Mouse (Mus musculus): ENCODE measurements around the gene Kdm1b. TPM values are rescaled to one million over a fixed set of nuclear protein-coding genes. Genes with fewer than 3 reads are reported as not detected.

Kdm1b gene
- polyA plus RNA-seq (2016; fragmentation: Nextera tagmentation; extraction: Ambion mirVana), result 4.1 and 4.8 TPM in 2 replicates

DNA sequence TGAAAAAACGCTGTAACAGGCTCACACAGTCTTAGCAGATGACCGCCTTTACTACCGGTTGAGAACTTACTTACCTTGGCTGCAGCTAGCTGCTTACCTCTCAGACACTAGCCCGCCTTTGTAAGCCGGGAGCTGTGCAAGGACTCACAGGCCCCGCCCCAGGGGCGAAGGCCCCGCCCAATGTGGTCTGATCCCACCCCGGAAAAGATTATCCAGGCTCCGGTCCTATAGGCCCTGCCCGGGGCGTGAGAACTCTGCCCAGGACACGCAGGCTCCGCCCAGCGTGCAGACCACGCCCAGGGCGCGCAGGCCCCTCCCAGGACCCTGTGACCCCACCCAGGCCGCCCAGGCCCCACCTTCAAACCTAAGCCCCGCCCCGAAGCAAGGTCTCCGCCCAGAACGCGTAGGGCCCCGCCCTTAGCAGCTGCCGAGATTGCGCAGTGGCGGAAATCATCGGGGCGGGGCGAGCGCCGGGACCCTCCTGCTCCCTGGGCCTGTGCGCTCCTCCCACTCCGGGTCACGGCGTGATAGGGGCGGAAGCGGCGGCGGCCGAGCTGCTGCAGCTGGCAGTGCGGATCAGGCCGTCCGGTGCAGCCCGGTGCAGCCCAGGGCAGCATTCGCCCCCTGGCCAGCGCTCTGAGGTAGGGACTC, at the start of gene Kdm1b:
Gene Kdm1b (plus strand): TSS at position 470 of the 651 bp plus-strand sequence.
- H3K27ac ChIP-seq, result peak within 1 kb of the TSS; percentile 64
- H3K27me3 ChIP-seq (replicated peaks), result peaks cover 16% of the 10 kb centered on the region
- WGBS (ENCODE audit: insufficient replicate concordance), result under 1% methylated on average over 48 of the region's 48 CpGs
- H3K4me3 ChIP-seq, result peak within 1 kb of the TSS; percentile 82
- H3K4me2 ChIP-seq, result peak within 1 kb of the TSS; percentile 99
- H3K9me3 ChIP-seq (replicated peaks), result no peaks in the 10 kb centered on the region
- H3K9ac ChIP-seq, result peak within 1 kb of the TSS; percentile 78
- H3K36me3 ChIP-seq, result no peaks in the 10 kb centered on the region
- ATAC-seq, result peak; percentile 96
- peaks cover 18% of the 10 kb centered on the region for H3K4me1 ChIP-seq

DNA sequence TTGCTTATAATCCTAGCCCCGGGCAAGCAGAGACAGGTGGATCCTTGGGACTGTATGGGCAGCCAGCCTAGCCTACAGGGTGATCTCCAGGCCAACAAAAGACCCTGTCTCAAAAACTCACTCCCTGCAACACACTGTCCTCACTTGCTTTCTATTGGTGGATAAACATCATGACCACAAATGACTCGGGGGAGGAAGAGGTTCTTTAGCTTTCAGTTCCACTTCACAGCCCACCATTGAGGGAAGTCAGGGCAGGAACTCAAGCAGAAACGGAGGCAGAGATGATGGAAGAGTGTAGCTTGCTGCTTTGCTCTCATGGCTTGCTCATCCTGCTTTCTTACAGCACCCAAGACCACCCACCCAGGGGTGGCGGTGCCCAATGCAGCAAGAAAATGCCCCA, 45.9 kb upstream of the Kdm1b start:
- Histone ChIP-seq H3K27me3 (replicated peaks) (no peaks in the 10 kb centered on the region), H3K4me1 (no peaks in the 10 kb centered on the region), H3K9ac (no peak overlapping the region), H3K4me2 (no peak overlapping the region), H3K9me3 (replicated peaks) (no peaks in the 10 kb centered on the region), H3K4me3 (no peak overlapping the region), H3K36me3 (no peaks in the 10 kb centered on the region), H3K27ac (no peak overlapping the region)
- 42% methylated on average over 4 of the region's 4 CpGs for WGBS (ENCODE audit: insufficient replicate concordance)
- no peak for ATAC-seq

DNA sequence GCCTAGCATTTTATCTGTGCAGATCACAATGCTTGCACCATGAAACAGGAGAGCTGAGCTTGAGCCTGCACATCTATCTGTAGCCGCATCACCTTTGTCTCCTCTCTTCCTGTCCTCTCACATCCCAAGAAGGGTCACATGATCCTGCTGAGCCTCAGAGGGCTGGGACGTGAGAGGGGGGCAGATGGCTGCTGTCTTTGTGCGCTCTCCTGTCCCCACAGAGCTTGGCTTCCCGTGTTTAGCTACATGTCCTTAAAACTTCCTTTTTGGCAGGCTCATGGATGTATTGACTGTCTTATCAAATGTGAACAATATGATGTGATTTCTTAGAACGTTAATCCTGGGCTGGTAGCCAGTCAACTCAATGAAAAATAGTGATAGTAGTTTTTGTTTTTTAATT, 43.8 kb upstream of the Kdm1b start:
- no peak for ATAC-seq
- Histone ChIP-seq H3K27me3 (replicated peaks) (no peaks in the 10 kb centered on the region), H3K9me3 (replicated peaks) (no peaks in the 10 kb centered on the region), H3K4me2 (no peak overlapping the region), H3K36me3 (no peaks in the 10 kb centered on the region), H3K9ac (no peak overlapping the region), H3K4me3 (no peak overlapping the region), H3K27ac (no peak overlapping the region), H3K4me1 (no peaks in the 10 kb centered on the region)
- 56% methylated on average over 5 of the region's 5 CpGs for WGBS (ENCODE audit: insufficient replicate concordance)

DNA sequence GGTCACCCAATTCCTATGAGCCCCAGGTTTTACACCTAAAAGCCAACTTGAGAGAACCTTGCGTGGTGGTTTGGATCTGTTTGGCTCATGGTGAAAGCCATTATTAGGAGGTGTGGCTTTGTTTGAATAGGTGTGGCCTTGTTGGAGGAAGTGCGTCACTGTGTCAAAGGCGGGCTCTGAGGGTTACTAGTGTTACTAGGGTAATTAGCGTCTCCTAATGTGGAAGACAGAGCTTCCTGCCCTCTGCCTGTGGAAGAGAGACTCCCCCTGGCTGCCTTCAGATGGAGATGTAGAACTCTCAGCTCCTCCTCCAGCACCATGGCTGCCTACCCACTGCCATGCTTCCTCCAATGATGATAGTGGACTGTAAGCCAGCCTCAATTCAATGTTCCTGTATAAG, 41.7 kb upstream of the Kdm1b start:
- WGBS (ENCODE audit: insufficient replicate concordance), result 68% methylated on average over 4 of the region's 4 CpGs
- ATAC-seq, result no peak

DNA sequence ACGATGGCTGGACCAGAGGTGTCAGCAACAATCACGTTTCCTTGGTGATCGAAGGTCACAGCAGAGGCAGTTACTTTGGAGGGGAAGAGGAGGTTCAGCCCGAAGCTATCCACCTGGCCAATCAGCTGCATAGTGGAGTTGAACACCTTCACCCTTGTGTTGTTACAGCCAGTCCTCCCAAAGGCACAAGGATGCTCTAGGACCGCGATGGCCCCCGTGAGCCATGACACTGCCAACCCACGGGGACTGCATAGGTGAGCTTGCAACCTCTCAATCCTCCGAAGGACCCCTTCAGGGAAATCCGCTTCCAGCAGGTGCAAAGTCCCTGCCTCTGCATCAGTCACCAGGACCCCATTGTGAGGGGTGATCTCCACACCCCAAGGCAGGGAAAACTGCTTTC, 29.6 kb upstream of the Kdm1b start:
- H3K36me3 ChIP-seq, result no peaks in the 10 kb centered on the region
- H3K9ac ChIP-seq, result no peak overlapping the region
- no peak overlapping the region for H3K27ac ChIP-seq
- WGBS (ENCODE audit: insufficient replicate concordance), result 54% methylated on average over 10 of the region's 10 CpGs
- H3K27me3 ChIP-seq (replicated peaks), result peaks cover 31% of the 10 kb centered on the region
- no peaks in the 10 kb centered on the region for H3K9me3 ChIP-seq (replicated peaks)
- ATAC-seq, result no peak
- peak overlapping the region; percentile 55; the same call in 1 of the 2 replicates for H3K4me3 ChIP-seq
- peaks cover 14% of the 10 kb centered on the region for H3K4me1 ChIP-seq
- peak overlapping the region; percentile 90 for H3K4me2 ChIP-seq

More for the DNA sequence above, 41.7 kb upstream of the Kdm1b start:
- Histone ChIP-seq H3K27me3 (replicated peaks) (no peaks in the 10 kb centered on the region), H3K4me1 (no peaks in the 10 kb centered on the region), H3K9ac (no peak overlapping the region), H3K9me3 (replicated peaks) (no peaks in the 10 kb centered on the region), H3K36me3 (no peaks in the 10 kb centered on the region), H3K27ac (no peak overlapping the region), H3K4me2 (no peak overlapping the region), H3K4me3 (no peak overlapping the region)

DNA sequence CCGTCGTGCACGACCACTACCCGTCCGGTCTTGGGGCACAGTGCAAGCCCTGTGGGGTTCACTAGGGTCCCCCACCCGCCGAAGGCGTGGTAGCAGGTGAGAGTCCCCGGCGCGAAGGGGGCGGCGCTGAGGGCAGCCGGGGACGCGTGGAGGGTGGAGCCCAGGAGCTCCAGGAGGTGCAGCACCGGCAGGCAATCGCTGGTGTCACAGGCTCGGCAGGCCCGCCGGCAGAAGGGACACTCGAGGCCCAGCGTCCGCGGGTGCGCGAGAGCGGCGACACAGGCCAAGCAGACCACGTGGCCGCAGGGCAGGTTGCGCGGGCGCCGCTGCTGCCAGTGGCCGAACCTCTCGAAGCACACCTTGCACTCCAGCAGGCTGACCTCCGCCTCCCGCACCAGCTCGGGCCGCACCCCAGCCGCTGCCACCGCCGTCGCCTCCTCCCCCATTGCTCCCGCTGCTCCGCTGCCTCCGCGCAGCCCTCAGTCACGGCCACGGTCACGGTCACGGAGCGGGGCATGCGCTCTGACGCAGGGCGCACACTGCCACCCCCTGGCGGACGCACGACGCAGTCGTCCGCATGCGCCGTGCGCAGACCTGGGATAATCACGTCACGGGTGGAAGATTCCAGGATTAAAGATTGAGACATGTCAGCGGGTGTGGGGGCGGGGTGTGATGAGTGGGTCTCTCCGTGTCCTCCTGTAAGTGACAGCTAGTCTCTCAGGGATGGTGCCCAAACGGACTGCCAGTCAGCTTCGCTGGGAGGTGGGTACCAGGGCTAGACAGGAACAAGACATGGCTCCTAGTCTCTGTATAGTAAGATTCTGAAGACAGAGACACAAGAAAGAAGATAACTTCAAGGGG, 28.7 kb upstream of the Kdm1b start, which contains the start of gene Nhlrc1:
Gene Nhlrc1 (minus strand): TSS at position 517 of the 861 bp plus-strand sequence.
- peaks cover 31% of the 10 kb centered on the region for H3K27me3 ChIP-seq (replicated peaks)
- H3K9ac ChIP-seq, result peak within 1 kb of the TSS; percentile 59
- peaks cover 14% of the 10 kb centered on the region for H3K4me1 ChIP-seq
- WGBS (ENCODE audit: insufficient replicate concordance), result 3% methylated on average over 72 of the region's 73 CpGs
- peak within 1 kb of the TSS; percentile 55 for H3K4me3 ChIP-seq
- H3K27ac ChIP-seq, result no peak within 1 kb of the TSS
- H3K4me2 ChIP-seq, result peak within 1 kb of the TSS; percentile 90
- peak; percentile 60 for ATAC-seq
- no peaks in the 10 kb centered on the region for H3K9me3 ChIP-seq (replicated peaks)
- no peaks in the 10 kb centered on the region for H3K36me3 ChIP-seq

DNA sequence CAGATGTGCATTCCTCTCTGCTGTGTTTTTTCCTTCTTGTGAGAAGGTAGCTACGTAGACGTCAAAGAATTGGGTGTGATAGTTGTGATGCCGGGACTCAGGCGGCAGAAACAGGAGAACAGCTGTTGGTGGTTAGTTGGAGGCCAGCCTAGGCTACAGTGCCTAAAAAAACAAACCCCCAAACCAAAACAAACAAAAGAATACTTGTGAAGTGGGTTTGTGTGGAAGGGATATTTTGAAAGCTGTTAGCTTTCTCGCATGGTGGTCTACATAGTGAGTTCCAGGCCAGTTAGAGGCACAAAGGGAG, 28.2 kb upstream of the Kdm1b start:
- WGBS (ENCODE audit: insufficient replicate concordance), result 81% methylated on average over 5 of the region's 5 CpGs
- peaks cover 31% of the 10 kb centered on the region for H3K27me3 ChIP-seq (replicated peaks)
- no peak overlapping the region for H3K9ac ChIP-seq
- H3K4me2 ChIP-seq, result peak overlapping the region; percentile 90
- peak overlapping the region; percentile 55; the same call in 1 of the 2 replicates for H3K4me3 ChIP-seq
- H3K36me3 ChIP-seq, result no peaks in the 10 kb centered on the region
- peaks cover 14% of the 10 kb centered on the region for H3K4me1 ChIP-seq
- no peaks in the 10 kb centered on the region for H3K9me3 ChIP-seq (replicated peaks)
- ATAC-seq, result no peak
- no peak overlapping the region for H3K27ac ChIP-seq

DNA sequence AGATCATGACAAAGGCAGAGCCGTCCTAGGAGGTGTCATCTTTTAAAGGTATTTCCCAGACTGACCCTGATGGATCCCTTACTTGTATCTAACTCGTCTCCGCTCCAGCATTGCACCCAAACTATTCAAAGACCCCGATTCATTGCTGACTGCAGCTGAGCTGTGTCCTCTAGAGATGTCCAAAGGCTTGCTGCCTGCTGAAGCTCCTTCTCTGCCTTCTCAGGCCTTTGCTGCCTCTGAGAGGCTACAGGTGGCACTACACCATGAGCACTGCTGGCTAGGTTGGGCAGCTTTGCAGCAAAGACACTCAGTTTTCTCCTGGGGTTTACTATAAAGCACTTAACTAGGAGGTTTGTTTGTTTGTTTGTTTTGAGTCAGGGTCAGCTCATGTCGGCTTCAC, 26.0 kb upstream of the Kdm1b start:
- peaks cover 14% of the 10 kb centered on the region for H3K4me1 ChIP-seq
- H3K4me2 ChIP-seq, result no peak overlapping the region
- H3K9ac ChIP-seq, result no peak overlapping the region
- peaks cover 31% of the 10 kb centered on the region for H3K27me3 ChIP-seq (replicated peaks)
- 34% methylated on average over 5 of the region's 5 CpGs for WGBS (ENCODE audit: insufficient replicate concordance)
- no peak overlapping the region for H3K27ac ChIP-seq
- ATAC-seq, result no peak
- no peak overlapping the region for H3K4me3 ChIP-seq
- no peaks in the 10 kb centered on the region for H3K36me3 ChIP-seq
- H3K9me3 ChIP-seq (replicated peaks), result no peaks in the 10 kb centered on the region

DNA sequence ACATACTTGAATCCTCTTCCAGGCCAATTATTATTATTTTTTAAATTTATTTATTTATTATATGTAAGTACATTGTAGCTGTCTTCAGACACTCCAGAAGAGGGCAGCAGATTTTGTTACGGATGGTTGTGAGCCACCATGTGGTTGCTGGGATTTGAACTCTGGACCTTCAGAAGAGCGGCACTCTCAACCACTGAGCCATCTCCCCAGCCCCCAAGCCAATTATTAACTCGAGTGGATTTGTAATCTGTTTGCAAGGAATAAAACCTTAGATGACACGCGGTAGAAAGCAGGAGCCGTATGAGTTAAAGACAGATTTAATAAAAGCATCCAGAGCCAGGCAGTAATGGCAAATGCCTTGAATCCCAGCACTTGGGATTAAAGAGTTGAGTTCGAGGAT, 23.5 kb upstream of the Kdm1b start:
- Histone ChIP-seq H3K4me3 (no peak overlapping the region), H3K27me3 (replicated peaks) (peaks cover 7% of the 10 kb centered on the region; the same call in 1 of the 2 replicates), H3K4me2 (no peak overlapping the region), H3K9me3 (replicated peaks) (no peaks in the 10 kb centered on the region), H3K9ac (no peak overlapping the region), H3K4me1 (peaks cover 3% of the 10 kb centered on the region; the same call in 1 of the 2 replicates), H3K27ac (no peak overlapping the region), H3K36me3 (no peaks in the 10 kb centered on the region)
- no peak for ATAC-seq
- whole genome bisulfite sequencing (ENCODE audit: insufficient replicate concordance), result 63% methylated on average over 7 of the region's 7 CpGs

DNA sequence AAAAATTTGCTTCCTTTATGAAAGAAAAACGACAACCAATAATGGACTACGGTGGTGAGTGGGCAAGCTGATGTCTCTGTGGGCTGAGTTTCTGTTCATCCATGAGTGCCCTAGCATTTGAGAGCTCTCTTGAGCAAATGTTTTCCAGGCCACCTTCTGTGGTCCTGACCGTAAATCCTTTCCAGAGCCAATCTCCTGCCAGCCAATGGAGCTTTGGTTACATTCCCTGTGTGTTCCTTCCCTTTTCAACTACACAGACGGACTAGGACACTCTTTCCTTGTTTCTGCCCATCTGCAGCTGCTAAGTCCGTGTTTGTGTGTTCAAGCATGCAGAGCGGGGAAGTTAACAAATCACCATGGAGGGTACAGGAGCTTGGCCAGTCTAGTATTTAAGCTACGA, 22.5 kb upstream of the Kdm1b start:
- H3K4me2 ChIP-seq, result no peak overlapping the region
- H3K27ac ChIP-seq, result no peak overlapping the region
- H3K9ac ChIP-seq, result no peak overlapping the region
- no peaks in the 10 kb centered on the region for H3K27me3 ChIP-seq (replicated peaks)
- 68% methylated on average over 7 of the region's 7 CpGs for WGBS (ENCODE audit: insufficient replicate concordance)
- ATAC-seq, result no peak
- no peaks in the 10 kb centered on the region for H3K36me3 ChIP-seq
- no peaks in the 10 kb centered on the region for H3K9me3 ChIP-seq (replicated peaks)
- no peaks in the 10 kb centered on the region for H3K4me1 ChIP-seq
- no peak overlapping the region for H3K4me3 ChIP-seq

DNA sequence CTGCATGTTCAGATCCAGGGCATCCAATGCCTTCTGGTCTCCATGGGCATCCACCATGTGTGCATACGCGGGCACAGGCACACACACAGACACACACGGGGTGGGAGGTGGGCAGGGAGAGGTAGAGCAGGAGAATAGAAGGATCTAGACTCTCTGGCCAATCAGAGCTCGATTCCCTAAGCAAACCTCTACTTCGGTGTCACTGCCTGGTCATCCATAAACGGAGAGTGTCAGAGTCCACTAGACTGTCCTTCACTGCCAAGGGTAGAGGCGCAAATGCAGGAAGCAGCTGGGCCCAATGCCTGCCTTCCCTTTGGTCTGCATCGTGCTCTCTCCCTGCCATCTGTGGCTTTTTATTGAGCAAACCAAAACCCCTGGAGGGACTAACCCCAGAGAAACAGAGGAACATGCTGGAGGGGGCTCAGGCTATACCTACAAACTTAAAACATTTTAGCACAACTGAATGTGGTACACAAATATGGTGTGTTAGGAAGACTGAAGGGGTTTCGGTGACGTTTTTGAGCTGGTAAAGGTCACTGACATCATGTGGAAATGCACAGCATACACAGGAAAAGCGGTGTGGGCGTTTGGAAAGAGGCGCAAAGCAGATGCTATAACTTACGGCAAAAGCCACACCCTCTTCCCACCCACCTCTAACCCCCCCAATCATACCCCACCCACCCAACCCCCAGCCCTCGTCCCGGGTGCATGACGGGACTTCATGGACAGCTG, 12.8 kb upstream of the Kdm1b start:
- Histone ChIP-seq H3K9me3 (replicated peaks) (no peaks in the 10 kb centered on the region), H3K36me3 (no peaks in the 10 kb centered on the region), H3K4me2 (no peak overlapping the region), H3K27me3 (replicated peaks) (no peaks in the 10 kb centered on the region), H3K27ac (no peak overlapping the region), H3K4me1 (no peaks in the 10 kb centered on the region), H3K4me3 (no peak overlapping the region), H3K9ac (no peak overlapping the region)
- ATAC-seq, result no peak
- WGBS (ENCODE audit: insufficient replicate concordance), result 73% methylated on average over 17 of the region's 17 CpGs

DNA sequence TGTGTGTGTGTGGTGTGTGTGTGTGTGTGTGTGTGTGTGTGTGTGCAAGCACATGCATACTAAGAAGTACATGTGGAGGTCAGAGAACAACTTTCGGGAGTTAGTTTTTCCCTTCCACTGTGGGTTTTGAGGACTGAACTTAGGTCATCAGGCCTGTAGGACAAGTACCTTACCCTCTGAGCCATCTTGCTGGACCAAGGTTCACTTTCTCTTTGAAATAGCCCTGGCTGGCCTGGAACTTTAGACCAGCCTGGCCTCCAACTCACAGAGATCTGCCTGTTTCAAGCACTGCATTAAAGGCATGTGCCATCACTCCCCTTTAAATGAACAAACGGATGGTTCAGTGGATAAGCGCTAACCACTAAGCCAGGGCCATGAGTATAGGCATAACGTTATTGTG, 9.7 kb upstream of the Kdm1b start:
- WGBS (ENCODE audit: insufficient replicate concordance), result 75% methylated on average over 4 of the region's 4 CpGs
- ATAC-seq, result no peak
- Histone ChIP-seq H3K27ac (no peak overlapping the region), H3K9me3 (replicated peaks) (no peaks in the 10 kb centered on the region), H3K4me2 (no peak overlapping the region), H3K4me1 (no peaks in the 10 kb centered on the region), H3K27me3 (replicated peaks) (no peaks in the 10 kb centered on the region), H3K9ac (no peak overlapping the region), H3K4me3 (no peak overlapping the region), H3K36me3 (no peaks in the 10 kb centered on the region)
